ENCODE assay signal across 19 mouse cellular contexts in genomic region chr12:101633137-101633536, GRCm38 (mm10).
"Had no signal": no experiment of that assay in that cellular context is flagged by ENCODE, and none has a peak within 500 bp of the region (broad histone marks: within the 10 kb centered on the region; RNA-seq: fewer than 3 reads in every experiment).

No protein-coding gene starts in this region.

- H3K4me2 ChIP-seq: liver, embryonic 12.5 days; midbrain, embryonic 12.5 days; neural tube, embryonic 13.5 days; neural tube, embryonic 15.5 days had no signal

- ATAC-seq: liver, embryonic 12.5 days; midbrain, embryonic 16.5 days had no signal

- DNase-seq: lung, adult 18-20 months; lung, postnatal 4 days; midbrain, embryonic 14.5 days; retina, postnatal 1 day; right cerebral cortex, adult 18-20 months; right cerebral cortex, postnatal 25 days; right cerebral cortex, postnatal 4 days; spleen, adult 18-20 months; thymus, adult 18-20 months; thymus, postnatal 25 days; thymus, postnatal 4 days had no signal

- H3K27ac ChIP-seq: liver, embryonic 12.5 days; liver, embryonic 14.5 days; midbrain, embryonic 10.5 days; midbrain, embryonic 12.5 days; neural tube, embryonic 13.5 days; neural tube, embryonic 15.5 days had no signal

- H3K4me3 ChIP-seq: liver, embryonic 12.5 days; midbrain, embryonic 10.5 days; midbrain, embryonic 12.5 days; myocyte; neural tube, embryonic 13.5 days; neural tube, embryonic 15.5 days had no signal

- H3K9ac ChIP-seq: liver, embryonic 12.5 days; liver, embryonic 14.5 days; midbrain, embryonic 12.5 days; neural tube, embryonic 13.5 days; neural tube, embryonic 15.5 days had no signal

- H3K4me1 ChIP-seq: liver, embryonic 12.5 days; midbrain, embryonic 10.5 days; midbrain, embryonic 12.5 days; neural tube, embryonic 13.5 days; neural tube, embryonic 15.5 days had no signal

- H3K27me3 ChIP-seq: liver, embryonic 12.5 days; midbrain, embryonic 12.5 days; neural tube, embryonic 13.5 days; neural tube, embryonic 15.5 days had no signal

- H3K36me3 ChIP-seq: liver, embryonic 12.5 days; midbrain, embryonic 10.5 days; midbrain, embryonic 12.5 days; neural tube, embryonic 13.5 days; neural tube, embryonic 15.5 days had no signal

- H3K9me3 ChIP-seq: midbrain, embryonic 12.5 days; neural tube, embryonic 13.5 days; neural tube, embryonic 15.5 days had no signal
